Mouse (Mus musculus) MEL-GATA-1-ER (cell line): ENCODE results near the gene Ube2z.
"Not testable (repeated sequence)": the region's sequence is repeated elsewhere in the genome, so short reads cannot be mapped to it uniquely, and the experiment has no call there.

Experiments
- DNase-seq: peaks from one replicate; pipeline ENCODE4 v3.0.0-alpha.2; 2012; ENCODE audit warnings: low read depth; ENCODE audit errors: extremely low read depth

The Ube2z gene

GRCm38 (mm10) chr11:96065215-96065911, at the start of gene Ube2z:
Ube2z (minus strand) TSS chr11:96065388.
- DNase-seq = peak; percentile 71

- DNase-seq = no peak
These were observed 48.9 kb upstream of the Ube2z start for GRCm38 (mm10) chr11:96114077-96114476.

GRCm38 (mm10) chr11:96111751-96112150, 46.6 kb upstream of the Ube2z start, which contains the start of gene Calcoco2:
Calcoco2 (minus strand) TSS chr11:96111964.
- no peak for DNase-seq

- not testable (repeated sequence) for DNase-seq
These were observed 45.8 kb upstream of the Ube2z start for GRCm38 (mm10) chr11:96110950-96111349.

GRCm38 (mm10) chr11:96108376-96108775, 43.2 kb upstream of the Ube2z start:
- no peak for DNase-seq

GRCm38 (mm10) chr11:96093361-96093760, 28.2 kb upstream of the Ube2z start:
- no peak for DNase-seq

GRCm38 (mm10) chr11:96092674-96093291, 27.6 kb upstream of the Ube2z start:
- DNase-seq = no peak

- DNase-seq = no peak
These were observed 25.9 kb upstream of the Ube2z start for GRCm38 (mm10) chr11:96091073-96091472.

- DNase-seq = no peak
These were observed 22.8 kb upstream of the Ube2z start for GRCm38 (mm10) chr11:96087981-96088380.

- no peak for DNase-seq
These were observed 17.5 kb upstream of the Ube2z start for GRCm38 (mm10) chr11:96082682-96083081.

GRCm38 (mm10) chr11:96080736-96081135, 15.5 kb upstream of the Ube2z start:
- no peak for DNase-seq

- DNase-seq = no peak
These were observed 11.3 kb upstream of the Ube2z start for GRCm38 (mm10) chr11:96076221-96077105.

- peak; percentile 100 for DNase-seq
These were observed 10.5 kb upstream of the Ube2z start, which contains the start of gene Atp5g1 for GRCm38 (mm10) chr11:96075509-96076220. Atp5g1 (minus strand) TSS chr11:96075670.

- DNase-seq = no peak
These were observed 10.0 kb upstream of the Ube2z start for GRCm38 (mm10) chr11:96075177-96075508.

- no peak for DNase-seq
These were observed 9.4 kb upstream of the Ube2z start for GRCm38 (mm10) chr11:96074351-96075176.

- no peak for DNase-seq
These were observed 8.3 kb upstream of the Ube2z start for GRCm38 (mm10) chr11:96073295-96073993.

- DNase-seq = no peak
These were observed 5.8 kb upstream of the Ube2z start for GRCm38 (mm10) chr11:96071013-96071412.

GRCm38 (mm10) chr11:96070353-96070752, 5.2 kb upstream of the Ube2z start:
- no peak for DNase-seq

GRCm38 (mm10) chr11:96068231-96068630, 3.0 kb upstream of the Ube2z start:
- no peak for DNase-seq
